Mouse (Mus musculus): ENCODE measurements around the gene Pgm2.

GRCm38 (mm10) chr5:64074455-64074854, 18.3 kb upstream of the Pgm2 start:
- TF ChIP-seq CTCF (IDR thresholded peaks at IDR 0.05; ENCODE audit: extremely low read depth, insufficient read depth, low read length) (no peak), POLR2A (IDR thresholded peaks at IDR 0.05; ENCODE audit: extremely low read depth, insufficient read depth, low read length) (no peak)

Measured in cortical plate, adult 2 months (tissue).